Mouse (Mus musculus) cerebellum, adult 8-10 months (tissue): ENCODE results near the gene Anxa5.

Source experiments
- DNase-seq: peaks from one replicate; pipeline ENCODE4 v3.0.0; 2022

Gene Anxa5

DNA sequence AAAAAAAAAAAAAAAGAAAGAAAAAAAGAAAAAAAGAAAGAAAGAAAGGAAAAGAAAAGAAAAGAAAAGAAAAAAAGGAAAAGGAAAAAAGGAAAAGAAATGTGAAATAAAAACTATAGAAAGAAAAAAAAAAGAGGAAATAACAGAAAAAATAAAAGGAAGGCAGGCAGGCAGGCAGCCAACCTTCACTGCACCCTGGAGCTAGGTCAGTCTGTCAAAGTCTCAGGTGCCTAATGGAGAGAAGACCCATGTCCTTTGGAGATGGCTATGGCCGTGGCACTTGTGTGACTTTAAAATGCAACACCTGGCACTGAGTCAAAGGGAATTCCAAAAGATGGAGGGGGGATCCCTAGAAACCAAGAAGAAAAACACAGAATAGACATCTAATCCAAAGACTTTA is 12.7 kb upstream of the Anxa5 start:
- no peak for DNase-seq

DNA sequence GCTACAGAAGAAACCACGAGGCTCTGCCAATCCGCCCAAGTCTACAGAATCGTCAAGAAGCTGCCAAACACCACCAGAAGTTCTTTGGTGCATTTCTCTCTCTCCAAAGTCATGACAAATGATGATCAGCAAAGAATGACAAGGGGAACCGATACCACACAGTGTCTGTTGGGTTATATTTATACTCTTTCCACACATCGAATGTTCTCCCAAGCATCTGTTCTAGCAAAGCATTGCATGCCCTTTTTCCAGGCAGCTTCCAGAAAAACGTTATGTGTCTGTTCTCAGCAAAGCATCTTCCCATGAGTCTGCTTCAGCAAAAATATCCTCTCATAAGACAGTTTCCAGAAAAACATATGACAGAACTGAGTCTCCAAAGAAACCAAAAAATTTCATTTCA is 11.2 kb upstream of the Anxa5 start:
- DNase-seq, result no peak

DNA sequence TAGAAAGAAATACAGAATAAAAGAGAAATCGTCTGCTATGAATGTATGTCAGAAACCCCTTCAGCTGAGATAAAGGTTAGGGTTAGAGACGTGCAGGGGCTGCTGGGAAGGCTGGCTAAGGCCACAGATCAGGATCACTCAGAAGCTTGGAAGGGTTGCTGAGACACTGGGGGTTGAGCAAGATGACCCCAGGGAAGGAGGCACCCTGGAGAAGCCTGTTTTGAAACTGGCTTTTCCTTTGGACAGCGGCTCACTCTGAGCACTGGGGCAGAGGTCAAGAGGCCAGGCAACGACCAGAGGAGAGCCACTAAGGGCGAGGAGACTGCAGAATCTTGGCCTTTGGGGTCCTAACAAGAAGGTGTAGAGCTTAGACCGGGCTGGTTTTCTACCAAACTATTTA is 10.5 kb upstream of the Anxa5 start:
- no peak for DNase-seq

DNA sequence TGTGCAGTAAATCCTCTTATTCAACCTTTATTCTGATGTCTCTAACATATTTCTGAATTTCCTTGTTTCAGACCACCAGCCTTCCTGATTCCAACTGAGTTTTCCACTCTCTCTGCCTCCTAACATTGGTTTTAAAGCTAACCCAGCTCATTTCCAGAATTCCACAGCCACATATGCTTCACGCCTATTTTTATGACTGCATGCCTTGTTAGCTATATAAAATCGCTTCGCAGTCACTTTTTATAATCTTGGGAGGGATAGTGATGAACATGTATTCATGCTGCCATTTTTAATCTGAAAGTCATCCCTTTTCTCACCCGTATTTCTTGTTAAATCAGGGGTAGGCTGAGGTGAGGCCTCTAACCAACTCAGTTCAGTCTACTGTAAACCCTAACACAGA is 8.6 kb upstream of the Anxa5 start:
- DNase-seq, result no peak

DNA sequence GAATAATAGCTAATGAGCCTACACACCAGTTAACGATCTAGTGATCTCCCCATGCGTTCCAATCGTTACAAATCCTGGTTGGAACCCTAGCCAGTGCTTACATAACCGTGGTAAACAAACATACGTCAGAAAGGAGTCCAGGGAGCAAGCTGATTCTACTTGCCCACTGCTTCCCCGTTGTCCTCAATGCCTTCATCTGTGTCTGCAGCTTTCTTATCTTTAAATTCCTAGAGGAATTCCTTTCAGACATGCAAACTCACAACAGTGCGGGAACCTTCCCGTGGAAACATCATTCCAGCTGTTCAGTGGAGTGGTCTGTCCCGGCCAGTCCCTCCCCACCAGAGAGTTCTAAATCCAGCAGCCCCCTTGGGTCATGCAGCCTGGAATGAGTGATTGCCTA is 7.2 kb upstream of the Anxa5 start:
- DNase-seq, result no peak

DNA sequence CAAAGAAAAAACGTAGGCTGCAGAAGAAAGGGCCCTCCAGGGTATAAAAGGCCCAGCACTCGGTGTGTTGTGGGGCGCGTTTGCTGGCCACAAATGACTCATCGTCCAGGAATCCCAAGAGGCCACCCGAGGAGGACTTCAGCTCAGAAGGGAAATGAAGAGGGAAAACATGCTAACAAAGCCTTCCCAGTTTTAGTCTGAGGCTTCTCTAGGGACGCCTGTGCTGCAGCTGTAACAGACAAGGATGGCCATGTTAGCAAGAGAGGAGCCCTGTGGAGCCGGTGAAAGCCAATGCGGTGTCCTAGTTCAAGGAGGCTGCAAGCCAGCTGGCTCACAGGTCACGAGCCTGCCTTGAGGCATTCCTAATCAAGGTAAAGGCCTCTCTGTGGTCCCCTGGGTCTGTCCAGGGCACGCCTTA is 6.1 kb upstream of the Anxa5 start:
- no peak for DNase-seq

DNA sequence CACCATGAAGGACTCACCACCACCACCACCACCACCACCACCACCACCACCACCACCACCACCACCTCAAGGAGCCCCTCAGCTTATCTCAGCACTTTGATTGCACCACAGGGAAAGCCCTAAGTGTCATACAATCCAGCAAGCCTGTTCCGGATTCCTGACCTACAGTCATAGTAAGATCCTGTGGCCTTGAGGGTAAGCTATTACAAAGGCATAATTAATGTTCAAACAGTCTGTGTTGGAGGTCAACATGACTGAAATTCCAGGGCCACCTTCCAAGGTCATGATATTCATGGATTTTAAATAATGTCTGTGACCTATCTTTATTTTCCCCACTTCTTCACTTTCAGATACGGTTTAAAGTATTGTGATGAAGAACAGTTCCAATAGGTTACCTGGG is 4.8 kb upstream of the Anxa5 start:
- DNase-seq, result no peak

DNA sequence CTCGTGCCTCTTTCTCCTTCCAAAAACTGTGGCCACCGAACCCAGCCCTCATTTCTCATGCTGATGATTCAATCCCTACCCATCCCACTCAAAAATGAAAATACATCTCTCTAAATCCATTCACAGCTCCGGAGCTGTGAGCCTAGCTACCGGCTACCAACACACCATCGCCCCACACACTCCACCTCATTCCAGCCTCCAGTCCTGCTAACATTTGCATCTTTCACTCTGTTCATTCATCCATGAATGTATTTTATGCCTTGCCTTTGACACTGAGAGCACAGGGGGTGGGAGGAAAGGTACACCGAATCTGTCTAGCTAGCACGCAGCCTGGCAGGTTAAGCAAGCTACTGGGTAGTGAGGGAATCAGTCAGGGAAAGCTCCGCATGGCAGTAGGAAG is 3.1 kb upstream of the Anxa5 start:
- DNase-seq, result no peak

DNA sequence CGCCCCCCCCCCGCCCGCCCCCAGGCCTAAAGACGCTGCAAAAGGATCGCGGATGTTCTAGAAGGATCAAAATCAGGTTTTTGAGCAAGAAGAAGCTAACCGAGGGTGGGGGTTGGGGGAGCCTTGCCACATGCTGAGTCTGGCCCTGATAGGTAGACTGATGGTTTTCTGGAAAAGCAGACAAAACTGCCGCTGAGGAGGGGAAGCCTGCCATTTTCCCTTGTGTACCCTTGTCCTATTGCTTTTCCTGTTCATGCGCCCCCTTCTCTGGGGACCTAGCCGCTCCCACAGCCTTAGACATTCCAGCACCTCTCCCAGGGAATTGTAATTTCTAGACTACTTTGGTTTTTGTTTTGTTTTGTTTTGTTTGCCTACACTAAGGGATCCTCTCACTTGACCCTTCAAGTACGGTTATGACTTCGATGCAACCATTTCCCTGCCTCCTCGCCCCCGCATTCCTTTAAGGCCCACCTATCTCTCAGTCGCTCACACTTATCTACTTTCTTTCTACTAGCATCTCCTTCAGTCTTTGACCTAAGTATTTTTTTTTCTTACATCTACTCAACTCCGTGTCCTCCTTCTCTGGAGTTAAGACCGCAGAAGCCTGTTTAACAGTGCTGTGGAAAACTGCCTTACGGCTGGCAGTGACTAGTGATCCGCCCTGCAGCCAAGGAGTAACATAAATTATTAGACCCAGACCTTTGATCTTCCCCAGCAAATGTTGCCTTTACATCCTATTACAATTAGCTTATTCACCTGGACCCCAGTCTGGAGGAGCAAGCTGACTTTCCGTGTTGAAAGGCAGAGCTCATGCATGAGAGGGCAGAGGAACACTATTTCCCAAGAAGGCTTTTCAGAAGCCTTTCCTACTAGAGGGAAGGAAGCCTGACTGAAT is 814 bp upstream of the Anxa5 start:
- DNase-seq, result no peak

DNA sequence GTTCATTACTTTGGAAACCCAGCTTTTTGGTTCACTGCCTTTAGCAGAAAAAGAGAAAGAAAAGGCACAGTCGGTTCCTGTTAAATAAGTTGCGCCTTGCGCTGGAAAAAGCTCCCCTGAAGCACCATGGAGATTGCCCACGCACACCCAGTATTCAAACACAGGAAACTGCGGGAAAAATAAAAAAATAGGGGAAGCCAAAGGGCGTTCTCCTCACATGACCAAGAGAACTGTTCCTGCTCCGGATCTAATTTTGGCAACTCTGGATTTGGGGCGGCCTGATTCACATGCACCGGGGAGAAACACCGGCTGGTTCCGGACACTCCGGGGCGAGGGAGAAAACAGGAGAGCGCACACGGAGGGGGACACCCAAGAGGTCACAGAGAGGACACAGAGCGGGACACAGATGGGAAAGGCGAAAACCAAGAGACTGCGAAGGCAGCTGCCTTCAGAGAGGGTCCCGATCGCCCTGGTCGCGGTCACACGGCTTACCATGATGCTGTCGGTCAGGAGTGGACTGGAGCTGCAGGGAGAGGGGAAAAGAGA is 683 bp downstream of the Anxa5 start:
- DNase-seq, result peak; percentile 24

DNA sequence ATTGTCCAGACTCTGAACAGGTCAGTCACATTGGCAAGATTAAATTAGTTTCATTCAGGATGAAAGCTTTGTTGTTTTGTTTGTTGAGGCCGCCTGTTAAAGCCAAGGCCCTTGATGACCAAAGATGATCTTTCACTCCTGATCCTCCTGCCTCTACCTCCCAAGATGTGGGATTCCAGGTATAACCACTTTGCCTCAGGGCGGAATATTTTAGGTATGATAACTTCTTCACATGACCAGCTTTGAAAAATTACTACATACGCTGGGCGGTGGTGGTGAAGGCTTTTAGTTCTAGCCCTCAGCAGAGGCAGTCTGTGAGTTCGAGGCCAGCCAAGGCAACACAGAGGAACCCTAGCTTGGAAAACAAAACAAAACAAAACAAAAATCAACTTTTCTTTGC is 1.3 kb downstream of the Anxa5 start:
- no peak for DNase-seq

DNA sequence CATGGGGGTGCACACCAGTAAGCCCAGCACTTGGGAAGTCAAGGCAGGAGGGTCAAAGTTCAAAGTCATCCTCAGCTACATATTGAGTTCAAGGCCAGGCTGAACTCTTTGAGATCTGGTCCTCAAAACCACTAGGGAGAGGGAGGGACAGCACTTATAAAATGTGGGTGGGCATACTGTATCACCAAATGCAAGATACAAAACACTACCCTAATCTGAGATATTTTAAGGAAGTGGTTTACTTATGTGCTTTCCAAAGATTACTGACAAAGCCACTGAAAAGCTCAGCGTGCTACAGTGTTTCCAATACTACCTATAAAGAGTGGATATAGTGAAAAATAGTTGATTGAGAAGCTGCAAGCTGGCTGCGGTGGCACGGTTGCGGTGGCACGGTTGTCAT is 2.5 kb downstream of the Anxa5 start:
- no peak for DNase-seq

DNA sequence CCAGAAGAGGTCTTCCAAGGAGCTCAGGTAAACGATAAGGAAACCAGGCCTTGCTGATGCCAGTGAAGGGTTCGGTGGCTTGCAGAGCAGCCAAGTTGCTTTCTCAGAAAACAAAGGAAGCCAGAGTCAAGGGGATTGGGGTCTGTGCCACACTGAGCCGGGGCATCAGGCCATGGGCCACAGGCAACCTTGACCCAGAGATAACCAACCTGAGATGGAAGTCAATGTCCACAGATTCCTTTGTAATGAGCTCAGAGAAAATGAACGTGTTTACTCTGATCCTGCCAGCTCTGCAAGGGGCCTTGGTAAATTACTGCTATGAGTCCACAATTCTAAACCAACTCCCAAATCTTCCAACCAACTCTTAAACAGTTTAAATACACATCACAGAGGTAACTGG is 3.8 kb downstream of the Anxa5 start:
- DNase-seq, result no peak

DNA sequence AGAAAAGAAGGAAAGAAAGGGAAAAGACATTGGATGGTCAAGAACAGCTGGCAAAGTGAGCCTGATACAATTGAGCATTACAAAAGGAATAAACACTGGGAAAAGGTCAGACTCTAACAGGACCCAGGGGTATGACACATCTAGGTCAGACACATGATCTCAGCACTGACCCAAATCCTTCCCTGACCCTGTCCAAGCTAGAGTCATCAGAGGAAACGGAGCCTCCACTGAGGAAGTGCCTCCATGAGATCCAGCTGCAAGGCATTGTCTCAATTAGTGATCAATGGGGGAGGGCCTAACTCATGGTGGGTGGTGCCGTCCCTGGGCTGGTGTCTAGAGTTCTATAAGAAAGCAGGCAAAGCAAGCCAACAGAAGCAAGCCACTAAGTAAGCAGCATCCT is 6.8 kb downstream of the Anxa5 start:
- DNase-seq, result no peak

DNA sequence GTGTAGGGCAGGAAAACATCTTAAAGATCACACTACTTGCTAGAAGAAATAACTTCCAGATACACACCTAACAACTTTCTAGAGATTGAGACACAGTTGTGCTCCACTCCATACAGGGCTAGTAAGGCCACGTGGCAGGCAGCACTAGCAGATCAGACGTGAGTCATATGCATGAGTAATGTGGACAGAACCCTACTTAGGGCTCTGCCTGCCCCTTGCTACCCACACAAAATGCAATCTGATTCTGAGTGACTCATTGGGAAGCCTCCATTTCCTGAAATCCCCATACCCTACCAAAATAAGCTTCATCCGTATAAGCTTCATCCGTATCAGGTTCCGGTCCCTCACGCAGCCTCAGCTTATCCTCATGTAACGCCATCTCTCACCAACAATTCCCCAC is 8.1 kb downstream of the Anxa5 start:
- no peak for DNase-seq

DNA sequence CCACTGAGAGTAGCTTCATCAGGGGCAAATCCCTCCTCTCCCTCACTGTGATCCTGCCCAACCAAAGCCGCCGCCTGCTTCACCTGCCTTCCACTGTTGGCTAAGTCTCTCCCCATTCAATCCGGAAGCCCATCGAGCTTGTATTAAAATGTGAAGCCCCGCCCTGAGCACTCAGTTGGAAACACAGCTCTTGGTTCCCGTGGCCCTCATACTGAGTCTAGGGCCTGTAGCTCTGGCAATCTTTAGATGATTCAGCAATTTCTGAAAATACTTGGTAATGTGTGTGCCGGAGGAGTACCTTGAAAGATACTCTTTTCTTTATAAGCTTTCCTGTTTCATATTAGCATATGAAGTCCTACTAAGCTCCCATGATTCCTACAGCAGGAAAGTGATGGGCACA is 10.2 kb downstream of the Anxa5 start:
- DNase-seq, result no peak

DNA sequence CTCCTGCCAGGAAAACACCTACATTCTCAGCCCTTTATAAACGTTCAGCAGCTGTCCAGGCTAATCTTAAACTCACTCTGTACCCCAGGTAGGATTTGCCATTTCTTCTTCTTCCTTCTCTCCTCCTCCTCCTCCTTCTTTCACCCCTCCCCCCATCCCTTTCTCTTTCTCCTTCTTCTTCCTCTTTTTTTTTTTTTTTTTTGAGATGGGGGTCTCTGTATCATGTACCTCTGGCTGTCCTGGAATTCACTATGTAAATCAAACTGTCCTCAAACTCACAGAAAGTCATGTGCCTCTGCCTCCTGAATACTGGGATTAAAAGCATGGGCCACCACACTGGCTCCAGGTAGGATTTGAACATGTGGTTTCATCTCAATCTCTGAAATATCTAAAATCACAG is 13.3 kb downstream of the Anxa5 start:
- no peak for DNase-seq

DNA sequence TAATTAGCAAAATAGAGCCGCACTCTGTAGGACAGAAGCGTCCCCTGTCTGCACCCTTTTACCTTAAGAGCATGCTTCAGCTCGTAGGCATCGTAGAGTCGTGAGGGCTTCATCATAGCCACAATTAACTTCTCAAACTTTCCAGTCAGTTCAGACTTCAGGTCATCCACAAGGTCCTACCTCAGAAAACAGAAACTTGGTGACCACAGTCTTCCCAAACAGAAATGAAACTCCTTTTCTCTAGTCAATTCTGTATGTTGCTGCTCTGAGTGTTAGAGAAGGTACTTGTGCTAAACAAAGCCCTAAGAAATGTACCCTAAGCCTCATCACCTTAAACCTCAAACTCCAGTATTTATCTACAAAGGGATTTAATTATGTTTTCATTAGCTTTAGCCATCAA is 13.9 kb downstream of the Anxa5 start:
- no peak for DNase-seq

DNA sequence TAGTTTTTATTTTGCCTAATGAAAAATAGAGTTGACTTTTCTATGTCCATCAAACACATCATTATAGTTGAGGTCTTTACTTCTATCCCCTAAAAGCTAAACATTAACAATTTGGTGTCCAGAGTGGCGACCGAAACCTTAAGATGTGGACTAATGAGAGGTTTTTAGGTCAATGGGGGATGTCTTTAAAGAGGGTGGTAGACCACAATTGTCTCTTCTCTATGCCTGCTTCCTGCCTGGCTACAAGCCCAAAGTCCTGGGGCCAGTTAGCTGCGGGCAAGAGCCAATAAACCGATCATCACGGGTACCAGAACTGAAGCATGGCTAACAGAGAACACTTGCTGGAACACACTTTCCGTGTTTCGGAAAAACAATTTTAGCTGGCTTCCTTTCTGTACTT is 15.0 kb downstream of the Anxa5 start:
- no peak for DNase-seq

DNA sequence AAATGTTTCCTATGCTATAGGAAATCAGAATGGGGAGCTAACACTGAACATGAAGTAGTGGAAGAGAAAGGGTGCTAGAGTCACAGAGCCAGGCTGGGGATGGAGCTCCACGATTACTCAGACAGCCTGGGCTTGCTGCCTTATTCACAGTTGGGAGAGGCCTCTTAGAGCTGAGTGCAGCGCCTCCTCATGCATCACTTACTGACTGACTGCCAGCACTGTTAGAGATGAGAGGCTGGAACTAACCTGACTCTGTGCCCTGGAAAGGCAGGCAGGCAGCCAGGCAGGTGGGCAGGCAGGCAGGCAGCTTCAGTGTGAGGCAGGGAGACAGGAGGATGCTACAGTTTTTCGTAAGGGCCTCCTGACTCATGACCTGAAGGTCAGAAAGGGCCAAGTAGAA is 20.1 kb downstream of the Anxa5 start:
- peak; percentile 20 for DNase-seq

DNA sequence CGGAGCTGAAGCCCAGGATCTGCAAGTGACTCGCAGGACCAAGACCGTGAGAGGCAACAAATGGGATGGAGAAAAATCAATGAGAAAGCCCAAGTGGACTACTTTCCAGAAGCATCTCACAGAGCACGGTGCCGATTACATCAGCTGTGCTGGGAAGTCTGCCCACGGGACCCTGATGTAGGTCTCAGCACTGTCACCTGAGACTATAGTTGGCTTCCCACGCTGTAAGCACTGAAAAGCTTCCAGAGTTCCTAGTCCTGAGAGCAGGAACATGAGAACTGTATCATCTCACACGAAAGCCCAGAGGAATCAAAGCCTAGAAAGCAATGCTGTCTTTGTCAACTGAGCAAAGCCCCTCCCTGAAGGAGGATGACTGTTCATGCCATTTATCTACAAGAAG is 20.6 kb downstream of the Anxa5 start:
- DNase-seq, result no peak

DNA sequence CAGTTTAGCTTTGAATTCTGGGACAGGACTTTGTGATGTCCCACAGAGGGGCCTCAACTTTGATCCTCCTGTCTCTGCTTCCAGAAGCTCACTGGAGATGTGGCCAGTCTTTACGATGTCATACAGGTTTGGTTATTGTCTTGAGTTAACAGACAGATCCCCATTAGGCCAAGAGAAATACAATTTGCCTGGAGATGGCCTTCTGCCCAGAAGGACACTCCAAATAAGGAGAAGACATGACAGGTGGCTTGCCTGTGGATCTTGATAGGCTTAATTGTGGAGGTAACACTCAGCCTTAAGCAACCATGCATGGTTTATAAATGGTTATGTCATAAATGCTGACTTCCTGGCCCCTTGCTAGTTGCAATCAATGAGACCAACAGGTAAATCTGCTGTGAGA is 23.2 kb downstream of the Anxa5 start:
- DNase-seq, result no peak

DNA sequence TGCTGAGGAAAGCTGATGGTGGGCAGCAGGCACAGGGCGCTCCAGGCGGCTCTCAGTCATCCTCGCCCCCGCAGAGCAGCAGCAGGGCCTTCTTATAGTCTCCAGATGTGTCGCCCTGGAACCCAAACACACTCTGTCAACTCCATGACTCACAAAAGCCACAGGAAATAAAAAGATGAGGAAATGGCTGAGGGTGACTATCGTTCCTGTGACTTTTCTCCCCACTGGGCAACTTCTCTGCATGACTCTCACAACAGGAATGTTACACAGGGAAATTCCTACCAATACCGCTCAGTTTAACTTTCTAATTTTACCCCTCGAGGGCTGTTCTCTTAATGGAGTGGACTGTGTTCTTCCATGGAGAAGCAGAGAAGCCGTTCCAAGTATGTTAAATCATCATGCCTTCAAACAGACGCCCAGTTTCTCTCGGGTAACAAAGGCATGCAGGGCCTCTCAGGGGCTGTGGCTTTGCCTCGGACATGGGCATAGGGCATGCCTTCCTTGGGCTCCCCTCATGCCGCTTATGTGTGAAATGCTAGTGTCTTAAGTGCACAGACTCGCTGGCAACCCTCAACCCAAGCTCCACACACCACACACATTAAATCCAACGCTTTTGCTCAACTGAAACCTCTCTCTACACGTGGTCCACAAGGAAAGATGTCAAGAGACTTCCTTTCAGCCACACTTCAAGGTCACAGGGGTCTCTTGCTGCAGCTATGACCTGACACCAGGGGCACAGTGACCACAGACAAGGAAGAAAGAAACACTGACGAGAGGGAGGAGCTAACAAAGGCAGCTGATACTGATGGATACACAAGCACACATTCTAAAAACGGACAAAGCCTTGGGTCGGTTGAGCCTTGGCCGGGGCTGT is 26.2 kb downstream of the Anxa5 start:
- no peak for DNase-seq

DNA sequence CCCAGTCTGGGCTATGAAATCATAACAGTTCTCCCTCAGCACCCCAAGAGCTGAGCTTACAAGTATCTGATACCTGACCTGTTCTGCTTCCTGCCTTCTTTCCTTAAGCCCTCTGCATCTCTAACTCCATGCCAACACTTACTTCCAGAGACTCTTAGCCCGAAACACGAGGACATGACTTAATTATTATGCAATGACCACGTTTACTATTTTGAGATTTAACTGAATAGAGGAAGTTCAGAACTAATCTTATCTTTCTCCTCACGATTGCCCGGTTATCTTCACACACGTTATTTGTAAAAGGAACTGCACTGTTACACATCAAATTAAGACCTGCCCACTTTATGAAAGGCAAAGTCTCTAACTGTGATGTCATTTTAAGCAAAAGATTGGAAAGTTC is 28.8 kb downstream of the Anxa5 start:
- no peak for DNase-seq
